Mouse (Mus musculus) liver, adult 2 months (tissue): ENCODE results near the gene Tbata.

Experiments
- CTCF ChIP-seq: fragments of 200-500 bp; IDR thresholded peaks from 2 replicates; pipeline ENCODE4 v1.5.1; 2011; ENCODE audit warnings: low read depth, low read length, control low read depth
- POLR2A ChIP-seq: fragments of 200-500 bp; IDR thresholded peaks from 2 replicates; pipeline ENCODE4 v1.6.1; 2011; ENCODE audit warnings: low read length, control low read depth; ENCODE audit not compliant: insufficient read depth; ENCODE audit errors: extremely low read depth

- TF ChIP-seq POLR2A = no peak
- TF ChIP-seq CTCF = peak; percentile 25; the same call in 1 of the 2 replicates
Observed at GRCm38 (mm10) chr10:61215658-61216057, 43.9 kb downstream of the Tbata start.
